Mouse (Mus musculus) hindbrain, embryonic 12.5 days (tissue): ENCODE measurements at regions not wholly inside any gene's neighbourhood (a gene's known extent, or its start where the extent isn't known, plus 50 kb on each side); places are given as distances from the start of the nearest gene placed in this dataset.

ENCODE experiments used
- ATAC-seq: fragments of 200-750 bp; cut with Nextera tagmentation; 2 replicates; pipeline ENCODE4 v1.8.0; 2017; ENCODE audit warnings: moderate TSS enrichment; ENCODE audit not compliant: low FRiP score
- H3K27ac ChIP-seq: fragments of 300-500 bp; sonication (generic); 2 replicates; pipeline ENCODE4 v1.5.1; 2016; ENCODE audit warnings: mild to moderate bottlenecking
- H3K27me3 ChIP-seq: fragments of 300-500 bp; sonication (generic); 2 replicates; pipeline ENCODE4 v1.6.1; 2016; ENCODE audit warnings: mild to moderate bottlenecking
- H3K36me3 ChIP-seq: fragments of 300-500 bp; sonication (generic); 2 replicates; pipeline ENCODE4 v1.6.1; 2016; ENCODE audit warnings: mild to moderate bottlenecking
- H3K4me1 ChIP-seq: fragments of 300-500 bp; sonication (generic); 2 replicates; pipeline ENCODE4 v1.6.1; 2016
- H3K4me2 ChIP-seq: fragments of 300-500 bp; sonication (generic); replicated peaks from 2 replicates; pipeline ENCODE4 v1.6.1; 2016; ENCODE audit warnings: mild to moderate bottlenecking
- H3K4me3 ChIP-seq: fragments of 300-500 bp; sonication (generic); 2 replicates; pipeline ENCODE4 v1.5.1; 2016; ENCODE audit warnings: mild to moderate bottlenecking
- H3K9ac ChIP-seq: fragments of 300-500 bp; sonication (generic); 2 replicates; pipeline ENCODE4 v1.6.1; 2016; ENCODE audit warnings: mild to moderate bottlenecking, moderate library complexity
- H3K9me3 ChIP-seq: fragments of 300-500 bp; sonication (generic); replicated peaks from 2 replicates; pipeline ENCODE4 v1.6.1; 2016; ENCODE audit warnings: mild to moderate bottlenecking
- WGBS: fragments of 180-500 bp; shearing (Covaris S2); methylation state at CpG from one replicate; pipeline ENCODE4 v1.1.7; 2016; 5-methylcytosine and 5-hydroxymethylcytosine counted together

GRCm38 (mm10) chr3:39776278-39777039, 754.6 kb upstream of the Intu start:
- Histone ChIP-seq H3K9ac (no peak overlapping the region), H3K27ac (no peak overlapping the region), H3K27me3 (no peaks in the 10 kb centered on the region), H3K4me2 (no peak overlapping the region), H3K36me3 (no peaks in the 10 kb centered on the region), H3K4me1 (peaks cover 8% of the 10 kb centered on the region), H3K4me3 (no peak overlapping the region), H3K9me3 (no peaks in the 10 kb centered on the region)
- ATAC-seq: no peak
- WGBS: 89% methylated on average over 7 of the region's 7 CpGs

GRCm38 (mm10) chr3:39779690-39780218, 751.3 kb upstream of the Intu start:
- WGBS: 68% methylated on average over 6 of the region's 6 CpGs
- no peaks in the 10 kb centered on the region for H3K27me3 ChIP-seq
- H3K36me3 ChIP-seq: no peaks in the 10 kb centered on the region
- no peak overlapping the region for H3K4me3 ChIP-seq
- H3K27ac ChIP-seq: no peak overlapping the region
- H3K9me3 ChIP-seq: no peaks in the 10 kb centered on the region
- H3K4me2 ChIP-seq: no peak overlapping the region
- H3K4me1 ChIP-seq: peaks cover 11% of the 10 kb centered on the region
- ATAC-seq: peak; percentile 66
- H3K9ac ChIP-seq: no peak overlapping the region

GRCm38 (mm10) chr3:39780270-39780669, 750.8 kb upstream of the Intu start:
- no peaks in the 10 kb centered on the region for H3K36me3 ChIP-seq
- H3K4me1 ChIP-seq: peaks cover 11% of the 10 kb centered on the region
- 65% methylated on average over 5 of the region's 5 CpGs for WGBS
- no peak for ATAC-seq
- no peak overlapping the region for H3K27ac ChIP-seq
- H3K4me2 ChIP-seq: no peak overlapping the region
- no peak overlapping the region for H3K9ac ChIP-seq
- H3K4me3 ChIP-seq: no peak overlapping the region
- no peaks in the 10 kb centered on the region for H3K27me3 ChIP-seq
- H3K9me3 ChIP-seq: no peaks in the 10 kb centered on the region

GRCm38 (mm10) chr3:39784901-39785300, 746.2 kb upstream of the Intu start:
- Histone ChIP-seq H3K27ac (no peak overlapping the region), H3K9me3 (no peaks in the 10 kb centered on the region), H3K4me3 (no peak overlapping the region), H3K27me3 (no peaks in the 10 kb centered on the region), H3K36me3 (no peaks in the 10 kb centered on the region), H3K4me1 (peaks cover 7% of the 10 kb centered on the region), H3K9ac (no peak overlapping the region), H3K4me2 (no peak overlapping the region)
- no peak for ATAC-seq
- 87% methylated on average over 2 of the region's 2 CpGs for WGBS

- WGBS: 82% methylated on average over 1 of the region's 1 CpGs
- no peak overlapping the region for H3K27ac ChIP-seq
- H3K4me1 ChIP-seq: no peaks in the 10 kb centered on the region
- H3K4me3 ChIP-seq: no peak overlapping the region
- H3K9ac ChIP-seq: no peak overlapping the region
- H3K4me2 ChIP-seq: no peak overlapping the region
- no peaks in the 10 kb centered on the region for H3K36me3 ChIP-seq
- no peaks in the 10 kb centered on the region for H3K27me3 ChIP-seq
- no peak for ATAC-seq
- H3K9me3 ChIP-seq: no peaks in the 10 kb centered on the region
Measured at GRCm38 (mm10) chr3:39809586-39809985, 721.5 kb upstream of the Intu start.

- Histone ChIP-seq H3K27me3 (no peaks in the 10 kb centered on the region), H3K4me3 (no peak overlapping the region), H3K4me1 (no peaks in the 10 kb centered on the region), H3K4me2 (no peak overlapping the region), H3K36me3 (no peaks in the 10 kb centered on the region), H3K9me3 (no peaks in the 10 kb centered on the region), H3K9ac (no peak overlapping the region), H3K27ac (no peak overlapping the region)
- WGBS: 39% methylated on average over 6 of the region's 6 CpGs
- peak; percentile 71; the same call in 1 of the 2 replicates for ATAC-seq
Measured at GRCm38 (mm10) chr3:39814814-39815213, 716.3 kb upstream of the Intu start.

- Histone ChIP-seq H3K9ac (no peak overlapping the region), H3K4me1 (0 out of 2 replicates have a peak, but pooled peaks cover 3% of the 10 kb centered on the region), H3K27me3 (no peaks in the 10 kb centered on the region), H3K4me2 (no peak overlapping the region), H3K9me3 (no peaks in the 10 kb centered on the region), H3K4me3 (no peak overlapping the region), H3K27ac (no peak overlapping the region), H3K36me3 (no peaks in the 10 kb centered on the region)
- 84% methylated on average over 8 of the region's 8 CpGs for WGBS
- ATAC-seq: no peak
Measured at GRCm38 (mm10) chr3:39830488-39831056, 700.5 kb upstream of the Intu start.

GRCm38 (mm10) chr3:39838377-39839145, 692.5 kb upstream of the Intu start:
- peak; percentile 76 for ATAC-seq
- Histone ChIP-seq H3K36me3 (no peaks in the 10 kb centered on the region), H3K27me3 (no peaks in the 10 kb centered on the region), H3K4me3 (no peak overlapping the region), H3K27ac (peak overlapping the region; percentile 30; the same call in 1 of the 2 replicates), H3K9me3 (no peaks in the 10 kb centered on the region), H3K4me2 (no peak overlapping the region), H3K9ac (no peak overlapping the region), H3K4me1 (0 out of 2 replicates have a peak, but pooled peaks cover 10% of the 10 kb centered on the region)
- WGBS: 53% methylated on average over 6 of the region's 6 CpGs

- Histone ChIP-seq H3K27me3 (no peaks in the 10 kb centered on the region), H3K36me3 (no peaks in the 10 kb centered on the region), H3K9me3 (no peaks in the 10 kb centered on the region), H3K4me2 (no peak overlapping the region), H3K9ac (no peak overlapping the region), H3K4me3 (no peak overlapping the region), H3K27ac (no peak overlapping the region), H3K4me1 (0 out of 2 replicates have a peak, but pooled peaks cover 7% of the 10 kb centered on the region)
- 81% methylated on average over 5 of the region's 5 CpGs for WGBS
- ATAC-seq: no peak
Measured at GRCm38 (mm10) chr3:39840946-39841345, 690.1 kb upstream of the Intu start.

GRCm38 (mm10) chr3:39845123-39845522, 686.0 kb upstream of the Intu start:
- Histone ChIP-seq H3K4me2 (no peak overlapping the region), H3K9me3 (no peaks in the 10 kb centered on the region), H3K27me3 (no peaks in the 10 kb centered on the region), H3K27ac (no peak overlapping the region), H3K4me3 (no peak overlapping the region), H3K9ac (no peak overlapping the region), H3K4me1 (no peaks in the 10 kb centered on the region), H3K36me3 (no peaks in the 10 kb centered on the region)
- no peak for ATAC-seq
- 88% methylated on average over 2 of the region's 2 CpGs for WGBS

- no peak for ATAC-seq
- WGBS: 87% methylated on average over 6 of the region's 6 CpGs
Measured at GRCm38 (mm10) chr3:39848829-39849228, 682.3 kb upstream of the Intu start.

GRCm38 (mm10) chr3:39857214-39857839, 673.8 kb upstream of the Intu start:
- 51% methylated on average over 9 of the region's 9 CpGs for WGBS
- H3K9me3 ChIP-seq: no peaks in the 10 kb centered on the region
- H3K4me3 ChIP-seq: no peak overlapping the region
- no peaks in the 10 kb centered on the region for H3K27me3 ChIP-seq
- H3K36me3 ChIP-seq: no peaks in the 10 kb centered on the region
- no peak overlapping the region for H3K27ac ChIP-seq
- H3K9ac ChIP-seq: no peak overlapping the region
- 0 out of 2 replicates have a peak, but pooled peaks cover 4% of the 10 kb centered on the region for H3K4me1 ChIP-seq
- peak; percentile 48; the same call in 1 of the 2 replicates for ATAC-seq
- 0 out of 2 replicates have a peak overlapping the region, but pooled peaks have one; percentile 15 for H3K4me2 ChIP-seq

More at GRCm38 (mm10) chr3:39848829-39849228, 682.3 kb upstream of the Intu start:
- Histone ChIP-seq H3K9ac (no peak overlapping the region), H3K4me1 (no peaks in the 10 kb centered on the region), H3K27ac (no peak overlapping the region), H3K4me2 (no peak overlapping the region), H3K4me3 (no peak overlapping the region), H3K9me3 (no peaks in the 10 kb centered on the region), H3K27me3 (no peaks in the 10 kb centered on the region), H3K36me3 (no peaks in the 10 kb centered on the region)
